Comparison of ENCODE assay signal across 8 mouse cellular contexts in genomic region chr11:86852534-86853054, GRCm38 (mm10). TPM values are rescaled to one million over a fixed set of nuclear protein-coding genes. Genes with fewer than 3 reads are reported as not detected.
DNase-seq lines count a peak whose midpoint lies in the region; ATAC-seq and TF ChIP-seq lines count a peak whose summit lies in the region.

No protein-coding gene starts in this region.

- H3K27ac ChIP-seq in layer of hippocampus, adult 2 months, result peak overlapping the region; percentile 82
- H3K27ac ChIP-seq in forebrain, embryonic 11.5 days (ENCODE audit: low read depth, low read length), result peak overlapping the region; percentile 37; the same call in 1 of the 2 replicates

- no peak overlapping the region for H3K9ac ChIP-seq in forebrain, embryonic 11.5 days (ENCODE audit: low read length)

- intact Hi-C loops in left cerebral cortex, postnatal 36 days (cut with DNase I), result loop anchor here (5.0 kb wide), 1 partner anchor 95 kb away; the partner anchor contains the start of gene Cltc

- H3K36me3 ChIP-seq in forebrain, embryonic 11.5 days (ENCODE audit: control insufficient read depth, insufficient read depth, low read length), result no peaks in the 10 kb centered on the region

- DNase-seq in layer of hippocampus, adult 2 months (ENCODE audit: low spot score in 2 of 2), result no peak
- DNase-seq in layer of hippocampus, adult 11-12 months (ENCODE audit: low spot score), result no peak
- DNase-seq in brain, adult 2 months (ENCODE audit: low read depth, low spot score), result peak; percentile 86
- DNase-seq in forebrain, embryonic 11.5 days (ENCODE audit: low spot score), result peak; percentile 55
- DNase-seq in lung, postnatal 25 days (ENCODE audit: low spot score), result peak; percentile 24
- DNase-seq in thymus, postnatal 14 days, result no peak
- DNase-seq in urinary bladder, postnatal 10 days (ENCODE audit: low spot score), result no peak
- no peak for DNase-seq in left cerebral cortex, postnatal 36 days (ENCODE audit: low spot score in 2 of 2)

- 34% methylated on average over 13 of the region's 13 CpGs for WGBS in forebrain, embryonic 11.5 days

- H3K4me1 ChIP-seq in forebrain, embryonic 11.5 days (replicated peaks; ENCODE audit: control insufficient read depth, insufficient read depth, low read length), result peaks cover 8% of the 10 kb centered on the region; the same call in 1 of the 2 replicates

- TF ChIP-seq CTCF in layer of hippocampus, adult 2 months (conservative IDR thresholded peaks at IDR 0.05), result no peak

- H3K27me3 ChIP-seq in forebrain, embryonic 11.5 days (ENCODE audit: control insufficient read depth, insufficient read depth, low read length), result no peaks in the 10 kb centered on the region

- peak overlapping the region; percentile 14; the same call in 1 of the 2 replicates for H3K4me3 ChIP-seq in layer of hippocampus, adult 2 months
- no peak overlapping the region for H3K4me3 ChIP-seq in forebrain, embryonic 11.5 days (ENCODE audit: low read depth, low read length)

- H3K4me2 ChIP-seq in forebrain, embryonic 11.5 days (ENCODE audit: low read depth, low read length, severe bottlenecking), result no peak overlapping the region

- no peaks in the 10 kb centered on the region for H3K9me3 ChIP-seq in forebrain, embryonic 11.5 days (ENCODE audit: control insufficient read depth, low read length)

- no peak; the same call in 1 of the 2 replicates for ATAC-seq in forebrain, embryonic 11.5 days (replicated peaks; ENCODE audit: low FRiP score)

RNA-seq across cellular contexts. Expression of gene Dhx40, which starts 45.0 kb away (rescaled TPM):
- total RNA-seq in layer of hippocampus, adult 2 months (2021), result 10 to 100 TPM; 26.6 to 31.7 TPM
- polyA plus RNA-seq in forebrain, embryonic 11.5 days (2014; fragmentation: Nextera tagmentation; extraction: Ambion mirVana), result 47.5 and 54.1 TPM in 2 replicates
- total RNA-seq in left cerebral cortex, postnatal 36 days (2021), result 10 to 100 TPM; 16.2 to 18.3 TPM

Comparison
In these comparisons a context has a peak if more than half of its experiments do, and no peak if none do; other contexts are left out.
1. DNase-seq: peak in brain, adult 2 months (single experiment), forebrain, embryonic 11.5 days (single experiment) and lung, postnatal 25 days (single experiment); none in layer of hippocampus, adult 2 months (0 of 2), layer of hippocampus, adult 11-12 months (single experiment), thymus, postnatal 14 days (single experiment), urinary bladder, postnatal 10 days (single experiment) and left cerebral cortex, postnatal 36 days (0 of 2).